Mouse (Mus musculus): ENCODE measurements around the gene C5ar2. TPM values are rescaled to one million over a fixed set of nuclear protein-coding genes. Genes with fewer than 3 reads are reported as not detected.
A peak's percentile ranks its signal among the peaks of the same experiment; 100 is the strongest.

C5ar2 gene
- polyA plus RNA-seq (2011; ENCODE audit: insufficient read length, low read depth, missing spikeins): 0.19 TPM in 1 of 2 replicates, not detected in the other

DNA sequence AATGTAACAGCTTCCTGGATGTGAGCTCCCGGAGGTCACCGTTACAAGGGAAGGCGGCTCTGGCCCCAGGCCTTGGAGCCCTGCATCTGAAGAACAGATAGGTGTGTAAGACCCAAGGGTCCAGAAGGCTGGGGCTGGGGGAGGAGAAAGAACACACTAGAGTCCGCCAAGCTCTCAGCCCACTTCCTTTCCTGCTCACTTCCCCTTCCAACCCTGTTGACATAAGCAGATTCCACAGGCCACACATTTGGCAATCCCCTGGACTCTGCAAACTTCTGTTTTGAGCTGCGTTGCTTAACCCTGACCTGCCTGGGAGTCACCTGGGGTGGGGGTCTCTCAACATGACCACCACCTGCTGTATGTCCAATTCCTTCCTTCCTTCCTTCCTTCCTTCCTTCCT, at the start of gene C5ar2:
TSS of gene C5ar2 (minus strand) at position 88 of the 400 bp plus-strand sequence.
- no peaks in the 10 kb centered on the region for H3K4me1 ChIP-seq (ENCODE audit: control insufficient read depth, insufficient read depth, low read length)
- no peak for TF ChIP-seq CTCF (IDR thresholded peaks at IDR 0.05; ENCODE audit: borderline replicate concordance, insufficient read depth, low read length)
- TF ChIP-seq POLR2A (IDR thresholded peaks at IDR 0.05; ENCODE audit: low read depth, low read length): no peak

DNA sequence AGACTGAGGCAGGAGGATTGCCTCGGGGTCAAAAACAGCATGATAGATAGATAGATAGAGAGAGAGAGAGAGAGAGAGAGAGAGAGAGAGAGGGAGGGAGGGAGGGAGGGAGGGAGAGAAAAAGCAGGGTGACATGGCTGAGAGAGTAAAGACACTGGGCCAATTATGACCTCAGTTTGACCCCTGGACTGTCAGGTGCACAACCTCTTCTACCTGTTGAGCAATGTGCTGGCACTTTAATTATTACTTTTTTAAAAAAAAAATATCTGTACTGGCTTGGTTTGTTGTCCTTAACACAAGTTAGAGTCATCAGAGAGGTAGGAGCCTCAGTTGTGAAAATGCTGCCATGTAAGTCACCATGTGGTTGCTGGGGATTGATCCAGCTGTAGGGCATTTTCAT, 43.8 kb upstream of the C5ar2 start:
- no peak overlapping the region for H3K4me3 ChIP-seq (ENCODE audit: insufficient read depth, low read length)
- TF ChIP-seq POLR2A (IDR thresholded peaks at IDR 0.05; ENCODE audit: low read depth, low read length) (no peak), CTCF (IDR thresholded peaks at IDR 0.05; ENCODE audit: borderline replicate concordance, insufficient read depth, low read length) (no peak)
- no peaks in the 10 kb centered on the region for H3K4me1 ChIP-seq (ENCODE audit: control insufficient read depth, insufficient read depth, low read length)
- no peak overlapping the region for H3K27ac ChIP-seq (ENCODE audit: insufficient read depth, low read length)

More for the DNA sequence above, at the start of gene C5ar2:
- no peak within 1 kb of the TSS for H3K27ac ChIP-seq (ENCODE audit: insufficient read depth, low read length)
- H3K4me3 ChIP-seq (ENCODE audit: insufficient read depth, low read length): no peak within 1 kb of the TSS

DNA sequence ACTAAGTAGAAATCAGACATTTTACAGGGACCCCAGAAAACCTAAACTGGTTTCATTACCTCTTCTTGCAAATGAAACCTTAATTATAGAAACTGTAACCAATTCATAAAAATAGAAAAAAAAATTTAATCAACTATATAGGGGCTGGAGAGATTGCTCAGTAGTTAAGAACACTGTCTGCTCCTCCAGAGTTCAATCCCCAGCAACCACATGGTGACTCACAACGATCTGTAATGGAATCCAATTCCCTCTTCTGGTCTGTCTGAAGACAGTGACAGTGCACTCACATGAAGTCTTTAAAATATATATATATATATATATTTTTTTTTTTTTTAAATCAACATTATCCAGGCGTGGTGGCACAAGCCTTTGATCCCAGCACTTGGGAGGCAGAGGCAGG, 43.1 kb upstream of the C5ar2 start:
- Histone ChIP-seq H3K4me3 (ENCODE audit: insufficient read depth, low read length) (peak overlapping the region; percentile 23), H3K27ac (ENCODE audit: insufficient read depth, low read length) (peak overlapping the region; percentile 80), H3K4me1 (ENCODE audit: control insufficient read depth, insufficient read depth, low read length) (no peaks in the 10 kb centered on the region)
- no peak for TF ChIP-seq CTCF (IDR thresholded peaks at IDR 0.05; ENCODE audit: borderline replicate concordance, insufficient read depth, low read length)
- no peak for TF ChIP-seq POLR2A (IDR thresholded peaks at IDR 0.05; ENCODE audit: low read depth, low read length)

DNA sequence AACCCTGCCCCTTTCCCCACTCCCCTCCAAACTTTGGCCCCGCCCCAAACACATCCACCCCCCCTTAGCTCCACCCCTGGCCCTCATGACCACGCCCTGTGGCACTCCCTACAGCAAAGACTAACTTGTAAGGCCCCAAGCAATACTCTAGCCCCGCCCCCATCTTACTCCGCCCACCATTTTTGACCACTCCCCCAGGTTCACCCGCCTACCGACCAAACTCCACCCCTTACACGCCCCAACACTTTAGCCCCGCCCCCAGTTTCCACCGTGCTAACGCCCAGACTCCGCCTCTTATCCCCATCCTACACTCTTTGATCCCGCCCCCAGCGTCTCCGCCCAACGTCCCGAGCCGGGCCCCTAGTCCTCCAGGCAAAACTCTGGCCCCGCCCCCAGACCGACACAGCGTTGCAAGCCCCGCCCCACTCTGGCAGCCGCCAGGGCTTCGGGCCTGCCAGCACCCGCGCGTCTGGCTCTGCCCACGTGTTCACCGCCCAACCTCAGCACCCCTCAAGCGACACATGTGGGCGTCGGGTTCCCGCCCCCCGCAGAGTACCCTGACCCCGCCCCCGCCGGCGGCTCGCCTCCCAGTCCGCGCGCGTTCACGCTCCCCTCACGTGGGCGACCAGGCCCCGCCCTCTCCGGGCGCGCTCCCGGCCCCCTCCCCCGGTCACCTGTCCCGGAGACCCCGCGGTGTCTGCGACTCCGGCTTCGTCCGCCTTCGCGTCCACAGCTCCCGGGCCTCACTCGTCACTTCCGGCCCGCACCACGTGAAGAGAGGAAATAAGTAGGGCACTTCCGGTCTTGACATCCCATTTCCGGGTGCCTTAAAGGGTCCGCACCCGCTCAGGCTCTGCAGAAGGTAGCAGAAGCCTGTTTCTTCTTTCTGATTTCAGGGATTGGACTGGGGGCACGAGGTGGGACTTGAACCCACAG, 42.3 kb upstream of the C5ar2 start, which contains the start of gene Ccdc9:
TSS of gene Ccdc9 (minus strand) at position 770 of the 936 bp plus-strand sequence.
- Histone ChIP-seq H3K4me1 (ENCODE audit: control insufficient read depth, insufficient read depth, low read length) (no peaks in the 10 kb centered on the region), H3K4me3 (ENCODE audit: insufficient read depth, low read length) (peak within 1 kb of the TSS; percentile 57)
- TF ChIP-seq POLR2A (IDR thresholded peaks at IDR 0.05; ENCODE audit: low read depth, low read length) (0 out of 2 replicates have a peak, but pooled peaks have one; percentile 33), CTCF (IDR thresholded peaks at IDR 0.05; ENCODE audit: borderline replicate concordance, insufficient read depth, low read length) (no peak)

DNA sequence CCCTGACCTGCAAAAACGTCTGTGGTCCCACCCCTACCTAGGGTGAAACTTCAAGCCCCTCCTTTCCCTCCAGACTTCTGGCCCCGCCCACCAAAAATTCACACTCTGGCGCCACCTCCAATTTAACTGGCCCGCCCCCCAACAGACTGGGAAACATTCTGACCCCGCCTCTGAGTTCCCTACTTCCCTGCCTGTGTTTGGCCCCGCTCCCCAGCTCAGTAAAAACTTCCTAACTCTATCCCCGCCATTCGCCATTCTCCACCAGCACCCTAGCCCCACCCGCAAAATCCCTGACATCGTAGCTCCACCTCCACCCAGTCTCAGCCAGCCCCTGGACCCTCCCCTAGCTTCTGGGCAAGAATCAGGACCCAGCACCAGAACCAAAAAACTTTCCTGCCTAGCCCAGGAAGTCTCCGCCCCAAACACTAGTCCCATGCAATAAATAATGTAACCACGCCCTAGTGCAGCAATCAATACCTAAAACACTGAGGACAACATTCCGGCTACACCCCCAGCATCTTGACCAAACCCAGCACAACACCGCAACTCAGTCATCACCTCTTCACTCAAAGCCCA, 41.6 kb upstream of the C5ar2 start:
- TF ChIP-seq CTCF (IDR thresholded peaks at IDR 0.05; ENCODE audit: borderline replicate concordance, insufficient read depth, low read length) (no peak), POLR2A (IDR thresholded peaks at IDR 0.05; ENCODE audit: low read depth, low read length) (no peak; the same call in 1 of the 2 replicates)
- H3K4me1 ChIP-seq (ENCODE audit: control insufficient read depth, insufficient read depth, low read length): no peaks in the 10 kb centered on the region
- peak overlapping the region; percentile 59 for H3K27ac ChIP-seq (ENCODE audit: insufficient read depth, low read length)
- peak overlapping the region; percentile 57 for H3K4me3 ChIP-seq (ENCODE audit: insufficient read depth, low read length)

More for the DNA sequence above, 42.3 kb upstream of the C5ar2 start, which contains the start of gene Ccdc9:
- peak within 1 kb of the TSS; percentile 80 for H3K27ac ChIP-seq (ENCODE audit: insufficient read depth, low read length)

DNA sequence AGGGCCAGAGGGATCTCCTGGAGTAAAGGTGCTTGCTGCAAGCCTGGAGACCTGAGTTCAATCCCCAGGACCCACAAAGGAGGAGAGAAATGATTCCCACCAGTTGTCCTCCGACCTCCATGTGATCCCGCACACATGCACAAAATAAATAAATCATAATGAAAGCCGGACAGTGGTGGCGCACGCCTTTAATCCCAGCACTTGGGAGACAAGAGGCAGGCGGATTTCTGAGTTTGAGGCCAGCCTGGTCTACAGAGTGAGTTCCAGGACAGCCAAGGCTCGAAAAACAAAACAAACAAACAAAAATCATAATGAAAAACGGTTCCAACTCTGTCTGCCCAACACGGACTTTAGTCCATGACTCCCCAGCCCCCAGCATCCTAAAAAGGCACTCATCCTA, 41.0 kb upstream of the C5ar2 start:
- Histone ChIP-seq H3K27ac (ENCODE audit: insufficient read depth, low read length) (peak overlapping the region; percentile 59; the same call in 1 of the 2 replicates), H3K4me3 (ENCODE audit: insufficient read depth, low read length) (peak overlapping the region; percentile 57; the same call in 1 of the 2 replicates), H3K4me1 (ENCODE audit: control insufficient read depth, insufficient read depth, low read length) (no peaks in the 10 kb centered on the region)
- no peak for TF ChIP-seq CTCF (IDR thresholded peaks at IDR 0.05; ENCODE audit: borderline replicate concordance, insufficient read depth, low read length)
- TF ChIP-seq POLR2A (IDR thresholded peaks at IDR 0.05; ENCODE audit: low read depth, low read length): no peak

DNA sequence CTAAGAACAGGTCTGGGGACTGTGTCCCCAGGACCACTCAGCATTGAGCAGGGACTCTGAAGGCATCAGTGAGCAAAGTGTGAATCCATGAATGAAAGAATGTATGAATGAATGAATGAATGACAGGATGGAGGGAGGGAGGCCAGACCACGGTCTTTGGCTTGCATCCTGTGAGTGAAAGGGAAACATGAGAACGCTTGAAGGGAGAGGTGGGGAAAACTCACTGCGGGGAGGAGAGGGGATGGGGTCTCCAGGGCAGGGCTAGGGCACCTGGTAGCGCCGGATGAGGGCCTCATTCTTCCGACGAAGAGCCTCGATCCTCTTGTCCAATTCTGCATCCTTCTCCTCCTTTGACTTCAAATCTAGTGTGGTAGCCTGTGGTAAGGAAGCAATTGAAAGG, 40.0 kb upstream of the C5ar2 start:
- no peaks in the 10 kb centered on the region for H3K4me1 ChIP-seq (ENCODE audit: control insufficient read depth, insufficient read depth, low read length)
- TF ChIP-seq CTCF (IDR thresholded peaks at IDR 0.05; ENCODE audit: borderline replicate concordance, insufficient read depth, low read length): no peak
- TF ChIP-seq POLR2A (IDR thresholded peaks at IDR 0.05; ENCODE audit: low read depth, low read length): no peak
- no peak overlapping the region for H3K27ac ChIP-seq (ENCODE audit: insufficient read depth, low read length)
- no peak overlapping the region for H3K4me3 ChIP-seq (ENCODE audit: insufficient read depth, low read length)

DNA sequence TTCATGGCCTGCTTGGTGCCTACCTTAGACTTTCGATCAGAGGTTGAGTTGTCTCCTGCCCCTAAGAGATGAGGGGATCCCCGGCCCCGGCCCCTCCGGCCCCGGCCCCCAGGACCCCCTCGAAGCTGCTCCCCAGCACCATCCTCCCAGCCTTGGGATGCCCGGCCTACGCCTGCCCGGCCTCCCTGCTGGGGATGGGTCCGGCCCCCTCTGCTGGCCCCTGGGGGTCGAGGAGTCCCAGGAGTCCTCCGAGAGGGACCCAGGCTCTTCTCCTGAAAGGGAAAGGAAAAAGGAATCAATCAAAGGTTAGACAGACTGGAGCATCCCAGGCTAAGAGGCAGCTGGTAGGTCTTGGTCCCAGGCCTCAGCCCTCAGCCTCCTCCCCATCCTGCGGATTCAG, 38.4 kb upstream of the C5ar2 start:
- Histone ChIP-seq H3K4me1 (ENCODE audit: control insufficient read depth, insufficient read depth, low read length) (no peaks in the 10 kb centered on the region), H3K4me3 (ENCODE audit: insufficient read depth, low read length) (no peak overlapping the region), H3K27ac (ENCODE audit: insufficient read depth, low read length) (no peak overlapping the region)
- TF ChIP-seq POLR2A (IDR thresholded peaks at IDR 0.05; ENCODE audit: low read depth, low read length): no peak
- no peak for TF ChIP-seq CTCF (IDR thresholded peaks at IDR 0.05; ENCODE audit: borderline replicate concordance, insufficient read depth, low read length)

DNA sequence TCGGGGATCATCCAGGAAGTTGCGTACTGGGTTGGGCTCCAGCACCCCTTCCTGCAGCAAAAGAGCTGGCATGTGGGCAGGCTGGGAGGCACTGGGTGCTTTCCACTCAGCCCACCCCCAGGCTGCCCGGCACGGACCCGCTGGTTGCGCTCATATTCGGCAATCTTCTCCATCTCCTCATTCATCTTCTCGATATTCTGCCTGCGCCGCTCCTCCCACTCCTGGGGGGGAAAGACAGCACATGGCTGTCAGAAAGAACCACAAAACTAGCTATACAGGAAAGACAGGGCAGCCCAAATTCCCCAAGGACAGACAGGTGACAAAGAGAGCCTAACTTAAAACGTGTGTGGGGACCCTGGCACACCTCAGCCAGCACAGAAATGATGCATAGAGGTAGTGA, 36.8 kb upstream of the C5ar2 start:
- H3K27ac ChIP-seq (ENCODE audit: insufficient read depth, low read length): no peak overlapping the region
- no peak for TF ChIP-seq POLR2A (IDR thresholded peaks at IDR 0.05; ENCODE audit: low read depth, low read length)
- no peak for TF ChIP-seq CTCF (IDR thresholded peaks at IDR 0.05; ENCODE audit: borderline replicate concordance, insufficient read depth, low read length)
- H3K4me3 ChIP-seq (ENCODE audit: insufficient read depth, low read length): no peak overlapping the region
- no peaks in the 10 kb centered on the region for H3K4me1 ChIP-seq (ENCODE audit: control insufficient read depth, insufficient read depth, low read length)

All from embryonic fibroblast, embryonic 13.5 days (primary cell).